Mouse (Mus musculus): ENCODE measurements at regions not wholly inside any gene's neighbourhood (a gene's known extent, or its start where the extent isn't known, plus 50 kb on each side); places are given as distances from the start of the nearest gene placed in this dataset.

DNA sequence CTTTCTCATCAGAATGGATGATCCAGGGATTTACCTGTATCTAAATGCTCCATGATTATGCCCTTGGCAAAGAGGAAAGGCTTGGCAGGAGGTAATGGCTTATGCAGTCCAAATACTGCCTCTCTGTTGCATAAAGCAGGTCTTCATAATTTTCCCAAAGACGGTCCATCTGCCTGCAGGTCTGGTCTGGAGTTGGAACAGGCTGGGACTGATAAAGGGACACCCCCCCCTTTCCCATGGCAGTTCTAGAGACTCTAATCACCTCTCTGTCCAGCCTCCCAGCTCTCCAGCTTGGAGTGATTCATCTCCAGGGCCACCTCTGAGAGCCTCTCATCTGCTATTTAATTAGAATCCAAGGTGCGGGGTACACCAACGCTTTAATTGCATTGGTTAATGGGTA, 65.9 kb upstream of the Glce start:
- H3K9ac ChIP-seq, result no peak overlapping the region
- H3K27ac ChIP-seq, result no peak overlapping the region
- no peaks in the 10 kb centered on the region for H3K36me3 ChIP-seq
- H3K4me1 ChIP-seq, result peaks cover 36% of the 10 kb centered on the region
- peaks cover 42% of the 10 kb centered on the region for H3K27me3 ChIP-seq
- WGBS, result 46% methylated on average over 3 of the region's 3 CpGs
- 0 out of 2 replicates have a peak, but pooled peaks have one; percentile 12 for ATAC-seq (replicated peaks; ENCODE audit: low FRiP score)
- H3K4me2 ChIP-seq, result no peak overlapping the region
- H3K4me3 ChIP-seq (replicated peaks), result no peak overlapping the region
- H3K9me3 ChIP-seq (replicated peaks), result no peaks in the 10 kb centered on the region

DNA sequence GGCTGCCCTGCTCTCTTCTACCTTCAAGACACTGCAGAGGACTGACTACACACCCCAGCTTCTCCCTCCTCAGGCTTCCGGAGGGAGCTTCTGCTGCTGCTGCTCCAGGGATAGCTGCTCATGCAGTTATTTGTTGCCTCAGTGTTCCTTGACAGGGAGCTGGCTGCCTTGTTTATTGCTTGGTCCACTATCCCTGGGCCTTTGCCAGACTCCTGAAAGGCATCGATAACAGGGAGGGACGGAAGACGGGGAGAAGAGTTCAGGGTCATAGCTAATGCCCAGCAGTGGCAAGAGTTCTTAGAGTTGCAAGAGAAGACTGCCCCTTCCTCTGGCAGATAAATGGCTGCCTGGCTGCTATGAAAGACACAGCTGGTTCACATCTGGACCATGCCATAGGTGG, 64.4 kb upstream of the Glce start:
- no peak overlapping the region for H3K27ac ChIP-seq
- H3K4me2 ChIP-seq, result no peak overlapping the region
- no peak for ATAC-seq (replicated peaks; ENCODE audit: low FRiP score)
- H3K4me3 ChIP-seq (replicated peaks), result no peak overlapping the region
- H3K4me1 ChIP-seq, result peaks cover 27% of the 10 kb centered on the region
- H3K9ac ChIP-seq, result no peak overlapping the region
- H3K27me3 ChIP-seq, result peaks cover 40% of the 10 kb centered on the region
- H3K9me3 ChIP-seq (replicated peaks), result no peaks in the 10 kb centered on the region
- WGBS, result 22% methylated on average over 4 of the region's 4 CpGs
- no peaks in the 10 kb centered on the region for H3K36me3 ChIP-seq

- ATAC-seq (replicated peaks; ENCODE audit: low FRiP score), result no peak
These were observed 63.2 kb upstream of the Glce start for GRCm38 (mm10) chr9:62185516-62186280.

DNA sequence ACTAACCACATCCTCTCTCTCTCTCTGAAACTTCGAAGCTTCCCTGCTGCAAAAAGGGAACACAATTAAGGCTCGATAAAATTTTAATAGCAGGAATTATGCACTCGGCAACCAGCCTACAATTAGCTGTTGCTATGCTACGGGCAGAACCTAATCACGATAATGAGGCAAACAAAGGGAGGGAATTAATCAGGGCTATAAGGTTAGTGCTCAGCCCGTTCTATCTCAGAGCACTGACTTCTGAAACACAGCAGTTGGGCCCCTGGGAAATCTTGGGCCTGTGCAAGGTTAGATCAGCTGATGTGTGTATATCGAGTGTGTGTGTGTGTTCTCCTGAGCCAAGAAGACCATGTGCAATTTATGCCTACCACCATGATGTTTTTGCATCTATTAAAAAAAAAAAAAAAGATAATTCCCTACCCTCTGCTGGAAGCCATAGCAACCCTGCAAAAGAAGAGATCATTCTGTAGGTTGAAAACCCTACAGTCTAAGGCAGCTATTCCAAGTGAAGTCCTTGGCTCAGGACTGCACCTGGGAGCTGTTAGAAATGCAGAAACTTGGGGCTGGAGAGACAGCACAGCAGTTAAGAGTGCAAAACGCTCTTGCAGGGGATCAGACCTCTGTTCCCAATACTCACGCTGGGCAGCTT, 58.9 kb upstream of the Glce start:
- no peak overlapping the region for H3K4me2 ChIP-seq
- no peak for ATAC-seq (replicated peaks; ENCODE audit: low FRiP score)
- WGBS, result 46% methylated on average over 9 of the region's 9 CpGs
- peaks cover 18% of the 10 kb centered on the region for H3K4me1 ChIP-seq
- H3K36me3 ChIP-seq, result no peaks in the 10 kb centered on the region
- no peaks in the 10 kb centered on the region for H3K9me3 ChIP-seq (replicated peaks)
- H3K4me3 ChIP-seq (replicated peaks), result no peak overlapping the region
- no peak overlapping the region for H3K9ac ChIP-seq
- H3K27me3 ChIP-seq, result peaks cover 25% of the 10 kb centered on the region
- no peak overlapping the region for H3K27ac ChIP-seq

More at GRCm38 (mm10) chr9:62185516-62186280, 63.2 kb upstream of the Glce start:
- Histone ChIP-seq H3K4me2 (no peak overlapping the region), H3K27me3 (peaks cover 31% of the 10 kb centered on the region), H3K9me3 (replicated peaks) (no peaks in the 10 kb centered on the region), H3K4me1 (peaks cover 35% of the 10 kb centered on the region), H3K4me3 (replicated peaks) (no peak overlapping the region), H3K36me3 (no peaks in the 10 kb centered on the region), H3K9ac (no peak overlapping the region), H3K27ac (no peak overlapping the region)
- 43% methylated on average over 7 of the region's 7 CpGs for WGBS

DNA sequence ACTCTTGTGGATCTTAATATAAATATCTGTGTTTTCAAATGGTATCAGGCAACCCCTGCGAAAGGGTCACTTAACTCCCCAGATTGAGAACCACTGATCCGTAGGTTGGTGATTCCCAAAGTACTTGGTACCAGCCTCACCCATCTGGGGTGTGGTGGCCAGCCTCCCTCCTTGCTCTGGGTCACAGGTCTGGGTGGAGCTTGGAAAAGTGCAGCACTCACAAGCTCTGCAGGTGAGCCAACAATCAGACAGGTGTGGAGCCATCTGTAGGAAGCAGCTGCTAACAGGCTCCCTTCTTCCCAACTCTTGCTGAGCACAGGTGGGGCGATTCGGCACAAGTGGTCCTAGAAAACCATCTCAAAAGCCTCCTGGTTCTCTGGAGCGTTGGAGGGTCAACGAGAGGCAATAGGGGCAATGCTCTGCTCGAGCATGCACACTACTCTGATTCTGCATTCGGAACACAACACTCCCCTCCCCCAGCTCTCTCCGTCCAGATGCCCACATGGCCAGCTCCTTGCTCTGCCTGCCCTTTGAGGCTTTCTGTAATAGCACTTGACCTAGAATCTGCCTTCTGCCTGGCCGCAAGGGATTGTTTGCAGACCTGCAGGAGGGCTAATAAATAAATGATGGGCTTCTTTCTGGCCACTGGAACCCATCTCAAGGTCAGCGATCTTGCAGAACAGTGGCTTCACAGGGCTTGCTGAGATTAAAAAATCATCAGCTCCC, 58.2 kb upstream of the Glce start:
- H3K9me3 ChIP-seq (replicated peaks), result no peaks in the 10 kb centered on the region
- H3K4me1 ChIP-seq, result peaks cover 18% of the 10 kb centered on the region
- no peak overlapping the region for H3K27ac ChIP-seq
- H3K4me3 ChIP-seq (replicated peaks), result no peak overlapping the region
- WGBS, result 54% methylated on average over 11 of the region's 11 CpGs
- ATAC-seq (replicated peaks; ENCODE audit: low FRiP score), result no peak
- H3K27me3 ChIP-seq, result peaks cover 19% of the 10 kb centered on the region
- no peak overlapping the region for H3K4me2 ChIP-seq
- no peak overlapping the region for H3K9ac ChIP-seq
- H3K36me3 ChIP-seq, result no peaks in the 10 kb centered on the region

GRCm38 (mm10) chr9:62174651-62175050, 52.2 kb upstream of the Glce start:
- no peaks in the 10 kb centered on the region for H3K27me3 ChIP-seq
- H3K27ac ChIP-seq, result 0 out of 2 replicates have a peak overlapping the region, but pooled peaks have one; percentile 7
- ATAC-seq (replicated peaks; ENCODE audit: low FRiP score), result no peak
- H3K4me3 ChIP-seq (replicated peaks), result no peak overlapping the region
- H3K36me3 ChIP-seq, result no peaks in the 10 kb centered on the region
- no peak overlapping the region for H3K9ac ChIP-seq
- WGBS, result 47% methylated on average over 7 of the region's 7 CpGs
- H3K9me3 ChIP-seq (replicated peaks), result no peaks in the 10 kb centered on the region
- no peak overlapping the region for H3K4me2 ChIP-seq
- H3K4me1 ChIP-seq, result peaks cover 4% of the 10 kb centered on the region; the same call in 1 of the 2 replicates
